Mouse (Mus musculus) cerebellum, adult 11 months (tissue): ENCODE results near the gene Gm49383.
"Not testable (repeated sequence)": the region's sequence is repeated elsewhere in the genome, so short reads cannot be mapped to it uniquely, and the experiment has no call there.

Experiments
- DNase-seq: peaks from one replicate; pipeline ENCODE4 v3.0.0; 2022

Gm49383 gene

DNA sequence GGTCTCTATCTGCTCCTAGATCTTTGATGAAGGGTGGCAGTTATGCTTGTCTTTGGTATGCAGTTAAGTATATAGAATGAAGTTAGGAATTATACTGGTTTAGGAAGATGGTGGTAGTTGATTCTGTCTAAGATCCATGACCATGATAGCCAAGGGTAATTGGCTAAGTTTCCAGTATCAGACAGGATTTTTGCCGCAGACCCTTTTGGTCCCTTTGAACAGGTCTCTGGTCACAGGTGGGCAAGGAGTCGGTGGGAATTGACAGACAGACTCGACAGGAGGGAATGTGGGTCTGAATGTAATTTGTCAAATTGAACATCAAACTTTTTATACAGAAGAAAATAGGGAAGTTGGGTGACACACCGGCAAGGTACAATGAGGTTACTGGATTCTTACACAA, 33.3 kb downstream of the Gm49383 start:
- not testable (repeated sequence) for DNase-seq

DNA sequence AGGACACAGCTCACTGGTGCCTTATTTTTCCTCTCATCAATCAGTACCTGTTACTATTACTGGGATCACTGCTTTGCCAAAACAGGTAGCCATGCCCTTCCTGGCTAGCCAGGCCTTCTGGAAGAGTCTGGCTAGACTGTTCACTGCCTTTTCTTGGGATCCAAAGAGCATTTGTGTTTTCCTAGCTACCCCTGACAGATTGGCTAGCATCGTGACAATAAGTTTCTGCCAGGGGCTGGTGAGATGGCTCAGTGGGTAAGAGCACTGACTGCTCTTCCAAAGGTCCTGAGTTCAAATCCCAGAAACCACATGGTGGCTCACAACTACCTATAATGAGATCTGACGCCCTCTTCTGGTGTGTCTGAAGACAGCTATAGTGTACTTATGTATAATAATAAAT, 36.2 kb downstream of the Gm49383 start:
- DNase-seq: not testable (repeated sequence)

DNA sequence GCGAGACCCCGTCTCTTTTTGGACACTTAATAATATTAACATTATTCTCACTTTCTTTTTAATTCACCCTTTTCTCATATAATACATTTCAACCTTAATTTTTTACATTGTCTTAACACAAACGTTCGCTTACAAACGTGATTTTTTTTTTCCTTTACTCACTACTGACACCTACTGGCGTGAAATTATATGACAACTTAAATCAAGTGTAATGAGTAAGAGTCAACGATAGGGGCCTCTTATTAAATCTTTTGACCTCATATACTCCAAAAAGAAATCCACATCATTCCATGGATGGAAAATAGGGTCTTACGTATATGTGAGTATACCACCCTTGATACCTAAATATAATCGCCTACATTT, 37.3 kb downstream of the Gm49383 start:
- DNase-seq: no peak

DNA sequence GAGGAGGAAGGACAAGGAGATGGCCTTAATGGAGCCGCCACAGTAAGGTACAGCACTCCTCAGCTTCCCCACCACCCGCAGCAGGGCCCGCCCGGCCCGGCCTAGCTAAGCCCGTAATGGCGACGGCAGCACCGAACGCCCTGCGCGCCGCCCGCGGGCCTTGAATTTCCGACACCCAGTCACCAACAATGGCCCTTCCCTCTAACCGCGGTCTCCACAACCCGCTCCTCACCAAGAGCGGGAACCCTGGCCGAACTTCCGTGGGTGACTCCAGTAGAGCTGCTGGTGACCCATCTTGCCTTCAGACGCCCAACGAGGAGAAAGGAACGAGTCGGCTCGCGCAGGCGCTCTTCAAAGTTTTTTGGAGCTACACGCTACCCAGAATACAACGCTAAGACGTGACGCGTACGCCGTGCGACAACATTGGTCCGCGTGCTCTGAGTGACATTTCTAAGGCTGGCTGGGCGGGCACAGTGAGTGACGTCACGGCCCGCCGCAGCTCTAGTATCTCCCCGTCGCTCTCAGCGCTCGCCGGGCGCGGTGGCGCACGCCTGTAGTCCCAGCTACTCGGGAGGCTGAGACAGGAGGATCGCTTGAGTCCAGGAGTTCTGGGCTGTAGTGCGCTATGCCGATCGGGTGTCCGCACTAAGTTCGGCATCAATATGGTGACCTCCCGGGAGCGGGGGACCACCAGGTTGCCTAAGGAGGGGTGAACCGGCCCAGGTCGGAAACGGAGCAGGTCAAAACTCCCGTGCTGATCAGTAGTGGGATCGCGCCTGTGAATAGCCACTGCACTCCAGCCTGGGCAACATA, 37.9 kb downstream of the Gm49383 start, which contains the start of gene Rps29:
TSS of gene Rps29 (minus strand) at position 422 of the 813 bp plus-strand sequence.
- DNase-seq: peak; percentile 98

DNA sequence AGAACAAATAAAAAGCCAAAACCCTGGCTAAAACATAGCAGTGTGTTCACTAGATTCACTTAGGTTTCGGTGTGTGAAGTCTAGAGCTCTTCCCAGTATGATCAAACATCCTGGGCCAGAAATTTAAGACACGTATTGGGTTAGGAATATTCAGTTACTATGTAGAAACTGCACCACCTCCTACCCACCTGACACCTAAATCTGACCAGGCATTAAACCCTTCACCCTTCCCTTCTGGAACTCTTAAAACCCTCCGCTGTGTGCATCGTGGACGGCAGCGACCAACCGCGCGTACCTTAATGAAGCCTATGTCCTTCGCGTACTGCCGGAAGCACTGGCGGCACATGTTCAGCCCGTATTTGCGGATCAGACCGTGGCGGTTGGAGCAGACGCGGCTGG, 38.5 kb downstream of the Gm49383 start:
- no peak for DNase-seq

DNA sequence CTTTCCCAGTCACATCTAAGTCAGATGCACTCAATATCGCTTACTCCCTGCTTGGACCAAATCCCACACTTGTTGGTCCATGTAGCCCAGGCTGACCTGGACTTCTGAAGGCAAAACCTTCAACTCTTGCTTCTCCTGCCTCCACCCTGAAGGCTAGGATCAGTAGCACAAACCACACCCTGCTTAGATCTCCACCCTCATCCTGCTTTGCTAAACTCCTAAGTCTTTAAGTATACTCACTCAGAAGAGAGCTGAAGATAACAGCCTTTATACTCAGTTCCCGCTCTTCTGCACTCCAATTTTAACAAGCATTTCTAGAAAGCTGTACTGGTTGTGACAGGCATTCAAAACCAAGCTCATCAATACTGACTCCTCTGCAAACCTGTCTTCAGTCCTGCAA, 39.8 kb downstream of the Gm49383 start:
- DNase-seq: no peak

DNA sequence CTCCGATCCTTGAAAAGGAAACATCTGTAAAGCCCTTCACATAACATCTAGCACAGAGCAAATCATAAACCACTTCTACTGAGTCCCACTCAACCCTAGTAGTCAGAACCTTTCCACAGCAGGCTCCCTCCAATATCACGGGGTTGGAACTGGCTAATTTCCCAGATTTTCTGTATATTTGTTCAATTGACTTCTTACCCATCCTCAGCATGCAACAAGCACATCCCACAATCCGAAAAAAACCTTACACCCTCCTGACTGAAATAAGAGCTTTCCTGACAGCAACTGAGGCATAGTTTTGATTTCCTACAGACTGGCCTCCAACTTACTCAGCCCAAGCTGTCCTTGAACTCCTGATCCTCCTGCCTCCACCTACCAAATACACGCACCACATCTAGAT, 40.5 kb downstream of the Gm49383 start:
- DNase-seq: no peak

DNA sequence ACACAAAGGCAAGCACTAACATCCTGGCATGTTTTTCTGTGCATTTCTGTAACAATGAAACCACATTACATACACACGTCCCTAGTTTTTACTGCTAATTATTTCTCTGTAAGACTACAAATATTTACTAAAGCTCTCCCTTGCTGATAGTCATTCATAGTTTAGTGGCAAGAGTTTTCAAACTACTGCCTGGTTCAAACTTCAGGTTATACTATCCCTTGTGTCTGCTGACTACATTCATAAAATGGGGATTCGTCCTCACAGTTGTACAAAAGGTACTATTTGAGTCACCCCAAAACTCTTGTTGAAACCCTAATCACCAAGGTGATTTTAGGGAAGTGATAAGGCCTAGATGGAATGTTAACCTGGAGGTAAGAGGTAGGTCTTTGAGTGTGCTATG, 41.0 kb downstream of the Gm49383 start:
- DNase-seq: no peak

DNA sequence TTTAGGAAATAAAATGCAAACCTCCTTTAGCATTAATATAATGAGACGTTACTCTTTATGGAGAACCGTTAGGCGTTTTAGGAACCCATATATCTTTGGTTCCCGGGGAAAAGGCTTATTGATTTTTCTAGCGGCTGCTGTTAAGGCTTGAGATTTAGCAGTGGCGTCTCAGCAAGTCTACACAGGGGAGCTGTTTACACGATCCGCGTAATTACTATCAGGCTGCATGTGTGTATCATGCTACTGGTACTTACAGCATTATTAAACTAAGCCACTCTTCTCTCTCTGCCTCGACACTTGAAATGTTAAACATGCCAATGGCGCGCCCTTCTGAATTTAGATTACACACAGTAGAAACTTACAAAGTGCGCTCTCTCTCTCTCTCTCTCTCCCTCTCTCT, 46.9 kb downstream of the Gm49383 start:
- no peak for DNase-seq

DNA sequence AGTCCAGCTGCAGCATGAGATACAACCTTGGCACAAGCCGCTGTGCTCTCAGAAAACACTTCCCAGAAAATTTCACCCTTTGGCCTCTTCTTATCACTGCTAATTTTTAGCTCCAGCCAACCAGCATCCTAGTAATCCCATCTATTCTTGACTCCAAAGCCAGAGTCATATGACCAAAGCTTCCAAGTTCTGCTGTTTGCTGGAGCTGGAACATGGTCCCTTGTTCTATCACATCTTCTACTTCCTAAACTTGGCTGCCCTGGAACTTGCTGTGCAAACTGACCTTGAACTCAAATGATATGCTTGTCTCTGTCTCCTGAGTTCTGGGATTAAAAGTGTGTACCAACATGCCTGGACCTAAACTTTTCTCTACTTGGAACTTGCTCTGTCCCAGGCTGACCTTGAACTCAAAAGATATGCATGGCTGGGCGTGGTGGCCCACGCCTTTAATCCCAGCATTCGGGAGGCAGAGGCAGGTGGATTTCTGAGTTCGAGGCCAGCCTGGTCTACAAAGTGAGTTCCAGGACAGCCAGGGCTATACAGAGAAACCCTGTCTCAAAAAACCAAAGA, 49.7 kb downstream of the Gm49383 start:
- DNase-seq: no peak

DNA sequence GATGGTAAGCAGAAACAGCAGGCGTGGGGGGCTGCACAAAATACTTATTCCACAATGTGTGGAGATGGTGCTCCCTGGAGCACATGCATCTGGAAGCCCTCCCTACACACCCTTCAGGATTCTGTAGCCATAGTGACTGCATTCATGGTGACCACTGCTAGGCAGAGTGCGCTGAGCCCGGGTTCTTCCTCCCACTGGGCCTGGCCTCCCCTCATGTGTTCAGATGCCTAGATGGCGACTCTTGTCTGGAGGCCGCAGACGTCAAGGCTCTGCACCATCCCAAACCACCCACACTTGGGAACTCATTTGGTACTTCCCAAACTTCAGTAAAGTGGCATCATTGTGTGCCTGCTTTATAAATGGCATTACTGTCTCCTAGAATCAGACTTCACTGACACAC, 53.4 kb downstream of the Gm49383 start:
- no peak for DNase-seq

DNA sequence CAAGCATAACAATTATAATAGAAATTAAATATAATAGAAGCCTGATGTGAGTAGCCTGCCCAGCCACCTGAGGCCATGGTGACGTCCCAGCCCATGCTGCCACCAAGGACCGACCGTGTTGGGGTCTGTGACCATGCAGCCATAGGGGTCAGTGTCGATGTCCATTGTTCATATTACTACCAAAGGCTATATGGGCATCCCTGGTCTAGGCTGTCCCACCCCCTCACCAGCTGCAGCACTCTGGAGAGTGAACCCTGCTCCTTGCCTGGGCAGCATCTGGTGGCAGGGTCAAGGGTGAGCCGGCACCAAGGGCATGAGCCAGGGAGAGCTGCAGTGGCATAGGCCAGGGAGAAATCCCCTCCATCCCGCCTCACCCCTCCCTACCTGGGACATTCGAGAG, 57.1 kb downstream of the Gm49383 start:
- DNase-seq: no peak

DNA sequence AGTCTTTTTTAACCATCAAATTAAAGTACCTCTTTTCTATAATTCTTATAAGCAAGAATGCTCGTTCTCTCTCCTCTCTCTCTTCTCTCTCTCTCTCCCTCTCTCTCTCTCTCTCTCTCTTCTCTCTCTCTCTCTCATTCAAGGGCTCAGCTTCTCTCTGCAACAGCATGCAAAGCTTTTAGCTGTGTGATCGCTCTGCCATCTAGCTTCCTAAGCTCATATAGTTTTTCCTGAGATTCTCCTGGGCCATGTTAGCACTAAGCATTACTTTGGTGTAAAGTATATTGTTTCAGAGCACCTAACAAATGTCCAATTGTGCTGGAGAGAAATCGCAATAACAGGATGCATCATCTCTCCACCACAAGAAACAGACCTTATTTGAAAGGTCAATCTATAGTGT, 57.7 kb downstream of the Gm49383 start:
- no peak for DNase-seq
